Mouse (Mus musculus) right cerebral cortex, postnatal 4 days (tissue): ENCODE data around the gene Ubxn1.
"Not testable (repeated sequence)": the region's sequence is repeated elsewhere in the genome, so short reads cannot be mapped to it uniquely, and the experiment has no call there.

Experiments used
- DNase-seq: peaks from one replicate; pipeline ENCODE4 v3.0.0-alpha.2; 2022

Gene Ubxn1

DNA sequence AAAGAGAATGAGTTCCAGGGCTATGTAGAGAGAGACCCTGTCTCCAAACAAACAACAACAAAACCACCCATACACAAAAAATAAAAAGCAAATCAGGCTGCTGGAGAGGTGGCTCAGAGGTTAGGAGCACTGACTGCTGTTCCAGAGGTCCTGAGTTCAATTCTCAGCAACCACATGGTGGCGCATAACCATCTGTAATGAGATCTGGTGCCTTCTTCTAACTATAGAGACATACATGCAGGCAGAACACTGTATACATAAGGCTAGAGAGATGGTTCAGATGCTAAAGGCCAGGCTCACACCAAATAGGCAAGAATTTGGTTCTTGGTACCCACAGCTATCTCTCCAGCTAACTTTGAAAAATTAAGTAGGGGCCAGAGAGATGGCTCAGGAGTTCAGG lies 12.3 kb upstream of the Ubxn1 start:
- no peak for DNase-seq

DNA sequence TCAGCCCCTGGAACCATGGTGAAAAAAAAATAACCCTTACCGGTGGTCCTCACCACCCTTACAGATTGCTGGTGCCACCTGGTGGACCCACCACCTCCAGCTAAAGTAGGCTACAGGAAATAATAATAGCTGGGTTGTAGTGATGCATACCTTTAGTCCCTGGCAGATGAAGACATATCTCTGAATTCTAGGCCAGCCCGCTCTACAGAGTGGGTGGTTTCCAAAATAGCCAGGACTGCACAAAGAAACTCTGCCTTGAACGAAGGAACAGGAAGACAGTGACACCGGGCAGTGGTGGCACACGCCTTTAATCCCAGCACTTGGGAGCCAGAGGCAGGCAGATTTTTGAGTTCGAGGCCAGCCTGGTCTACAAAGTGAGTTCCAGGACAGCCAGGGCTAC lies 7.0 kb upstream of the Ubxn1 start:
- no peak for DNase-seq

DNA sequence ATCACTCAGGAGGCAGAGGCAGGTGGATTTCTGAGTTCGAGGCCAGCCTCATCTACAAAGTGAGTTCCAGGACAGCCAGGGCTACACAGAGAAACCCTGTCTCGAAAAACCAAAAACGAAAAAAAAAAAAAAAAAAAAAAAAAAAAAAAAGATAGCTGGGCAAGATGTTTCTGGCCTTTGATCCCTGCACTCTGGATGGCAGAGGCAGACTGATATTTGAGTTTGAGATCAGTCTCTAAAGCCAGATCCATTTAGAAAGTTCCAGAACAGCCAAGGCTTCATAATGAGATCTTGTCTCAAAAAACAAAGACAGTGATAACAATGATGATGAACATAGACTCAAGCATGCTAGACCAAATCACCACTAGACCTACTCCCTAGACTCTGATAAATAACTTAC lies 915 bp upstream of the Ubxn1 start:
- not testable (repeated sequence) for DNase-seq

DNA sequence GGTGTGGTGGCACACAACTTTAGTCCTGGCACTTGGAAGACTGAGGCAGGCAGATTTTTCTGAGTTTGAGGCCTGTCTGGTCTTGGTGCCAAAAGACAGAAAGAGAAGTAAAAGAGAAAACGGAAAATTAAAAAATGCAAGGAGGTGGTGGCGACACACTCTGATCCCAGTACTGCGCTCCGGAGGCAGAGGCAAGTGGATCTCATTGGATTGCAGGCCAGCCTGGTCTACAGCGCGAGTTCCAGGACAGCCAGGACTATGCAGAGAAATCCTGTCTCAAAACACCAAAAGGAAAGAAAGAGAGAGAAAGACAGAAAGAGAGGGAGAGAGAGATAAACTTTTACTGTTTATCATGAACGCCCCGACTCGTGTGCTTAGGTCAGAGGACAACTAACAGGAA lies 458 bp upstream of the Ubxn1 start:
- no peak for DNase-seq

DNA sequence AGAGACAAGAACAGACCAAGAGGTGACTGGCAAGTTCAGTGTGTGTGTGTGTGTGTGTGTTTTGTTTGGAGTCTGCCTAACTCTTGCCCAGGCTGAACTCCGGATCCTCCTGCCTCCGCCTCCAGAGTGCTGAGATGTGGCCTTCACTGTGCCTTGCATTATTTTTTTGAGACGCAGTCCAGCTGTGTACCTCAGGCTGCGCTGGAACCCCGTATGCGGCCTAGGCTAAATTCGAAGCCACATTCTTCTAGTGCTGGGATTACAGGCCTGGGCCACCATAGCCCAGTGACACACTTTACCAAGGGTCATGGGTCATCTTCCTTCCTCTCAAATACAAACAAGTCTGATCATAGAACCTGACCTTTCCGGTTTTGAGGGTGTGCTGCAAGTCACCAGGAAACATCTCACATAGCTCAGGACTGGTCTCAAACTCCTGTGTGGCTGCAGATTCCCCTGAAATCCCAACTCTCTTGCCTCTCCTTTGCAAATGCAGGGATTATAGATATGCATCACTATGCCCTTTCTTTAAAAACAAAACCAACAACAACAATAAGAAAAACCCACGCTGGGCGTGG lies 1.1 kb downstream of the Ubxn1 start:
- DNase-seq: no peak

DNA sequence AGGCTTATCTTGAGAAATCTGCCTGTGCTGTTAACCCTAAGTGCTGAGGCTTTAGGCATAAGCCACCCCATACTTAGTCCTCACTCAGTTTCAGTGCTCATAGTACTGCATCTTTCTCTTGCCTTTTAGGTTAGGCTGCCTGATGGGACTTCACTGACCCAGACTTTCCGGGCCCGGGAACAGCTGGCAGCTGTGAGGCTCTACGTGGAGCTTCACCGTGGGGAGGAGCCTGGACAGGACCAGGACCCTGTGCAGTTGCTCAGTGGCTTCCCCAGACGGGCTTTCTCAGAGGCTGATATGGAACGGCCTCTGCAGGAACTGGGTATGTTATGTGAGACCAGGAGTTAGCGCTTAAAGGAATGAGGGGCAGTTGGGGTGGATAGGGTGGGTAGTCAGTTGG lies 3.7 kb downstream of the Ubxn1 start:
- DNase-seq: no peak

DNA sequence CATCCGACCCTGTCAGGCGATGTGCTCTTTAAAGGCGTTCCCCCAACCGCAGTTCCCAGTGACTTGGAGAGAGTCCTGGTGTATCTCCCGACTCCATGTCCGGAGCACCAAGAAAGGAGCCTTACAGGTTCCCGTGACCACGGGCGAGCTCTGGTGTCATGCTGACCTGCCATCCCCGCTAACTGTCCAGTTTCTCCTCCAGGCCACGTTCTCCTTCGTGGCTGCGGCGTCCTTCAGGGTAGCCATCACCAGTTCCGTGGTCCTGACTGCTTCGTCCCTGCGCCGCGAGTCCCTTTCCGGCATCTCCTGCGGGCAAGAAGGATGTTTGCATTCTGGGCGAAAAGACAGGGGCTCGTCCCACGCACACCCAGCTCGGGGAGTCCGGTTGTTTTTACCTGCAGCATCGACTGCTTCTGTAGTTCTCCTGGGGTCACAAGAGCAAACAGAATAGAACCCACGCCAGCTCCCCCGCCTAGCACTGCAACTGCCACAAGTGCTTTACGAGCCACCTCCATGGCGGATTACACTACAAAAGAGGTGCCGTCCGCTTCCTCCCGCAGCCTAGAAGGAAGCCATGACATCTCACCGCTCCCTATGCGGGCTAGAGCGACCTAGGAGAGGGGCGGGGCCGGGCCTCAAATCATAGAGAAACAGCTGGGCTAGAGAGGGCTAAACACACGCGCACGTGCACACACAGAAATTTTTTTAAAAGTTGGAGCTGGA lies 9.2 kb downstream of the Ubxn1 start, which contains the start of gene Uqcc3:
Uqcc3 (minus strand) TSS at position 613 of the 723 bp plus-strand sequence.
- DNase-seq: peak; percentile 81

DNA sequence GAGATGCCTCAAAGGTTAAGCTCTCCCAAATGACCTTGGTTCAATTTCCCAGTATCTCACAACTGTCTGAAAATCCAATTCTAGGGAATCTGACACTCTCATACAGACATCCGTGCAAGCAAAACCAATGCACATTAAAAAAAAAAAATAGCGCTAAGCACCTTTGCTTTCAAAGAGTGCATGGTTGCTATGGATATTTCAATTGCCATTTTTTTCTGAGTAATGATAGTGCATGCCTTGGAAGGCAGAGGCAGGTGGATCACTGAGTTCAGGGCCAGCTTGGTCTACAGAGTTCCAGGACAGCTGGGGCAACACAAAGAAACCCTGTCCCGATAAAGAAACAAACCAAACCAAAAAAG lies 9.7 kb downstream of the Ubxn1 start:
- no peak for DNase-seq

DNA sequence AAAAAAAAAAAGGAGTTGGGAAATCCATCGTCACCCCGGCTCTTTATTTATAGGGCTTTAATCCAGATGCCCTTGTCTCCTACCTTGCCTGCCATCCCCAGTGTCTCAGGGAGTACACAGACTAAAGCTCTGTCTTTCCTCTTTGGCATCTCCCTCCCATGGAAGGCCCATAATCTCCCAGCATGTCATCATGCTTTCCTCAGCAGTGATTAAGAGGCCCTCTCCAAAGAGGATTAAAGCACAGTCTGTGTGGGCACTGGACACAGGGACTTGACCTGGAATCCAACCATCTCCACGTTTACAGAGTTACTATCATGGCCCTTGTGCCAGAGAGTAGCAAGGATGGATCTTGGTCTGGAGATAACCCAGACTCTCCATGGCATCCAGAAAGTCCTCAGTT lies 12.3 kb downstream of the Ubxn1 start, which contains the start of the genes Lbhd1 and Gm49403:
Lbhd1 (plus strand) TSS at position 117 of the 400 bp plus-strand sequence.
Gm49403 (plus strand) TSS at position 315 of the 400 bp plus-strand sequence.
- DNase-seq: no peak

DNA sequence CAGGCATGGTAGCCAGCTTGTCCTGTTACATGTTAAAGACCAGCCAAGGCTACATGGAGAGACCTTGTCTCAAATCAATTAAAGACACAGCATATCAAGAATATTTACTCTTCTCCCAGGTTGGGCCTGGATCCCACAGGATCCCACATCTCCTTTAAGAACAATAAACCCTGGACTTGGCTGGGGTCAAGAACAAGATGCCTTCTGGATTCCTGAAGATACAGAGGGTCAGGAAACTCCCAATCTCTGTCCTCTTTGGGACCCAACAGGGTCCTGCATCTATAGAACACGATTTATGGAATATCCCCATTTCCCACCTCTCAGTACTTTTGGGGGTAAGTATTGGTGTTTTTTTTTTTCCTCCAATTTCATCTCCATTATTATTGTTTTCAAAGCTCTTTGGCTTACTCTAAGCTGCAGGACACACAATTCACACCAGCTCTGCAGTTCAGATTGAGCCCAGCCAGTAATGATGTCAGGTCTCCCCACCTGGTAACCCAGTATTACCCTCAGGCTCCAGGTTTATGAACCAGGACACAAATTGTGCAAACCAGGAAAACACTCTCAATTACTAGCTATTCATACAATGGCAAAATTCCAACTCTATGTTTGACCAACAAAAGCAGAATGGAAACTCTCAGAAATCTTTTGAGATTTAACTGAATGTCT lies 15.8 kb downstream of the Ubxn1 start:
- DNase-seq: no peak

DNA sequence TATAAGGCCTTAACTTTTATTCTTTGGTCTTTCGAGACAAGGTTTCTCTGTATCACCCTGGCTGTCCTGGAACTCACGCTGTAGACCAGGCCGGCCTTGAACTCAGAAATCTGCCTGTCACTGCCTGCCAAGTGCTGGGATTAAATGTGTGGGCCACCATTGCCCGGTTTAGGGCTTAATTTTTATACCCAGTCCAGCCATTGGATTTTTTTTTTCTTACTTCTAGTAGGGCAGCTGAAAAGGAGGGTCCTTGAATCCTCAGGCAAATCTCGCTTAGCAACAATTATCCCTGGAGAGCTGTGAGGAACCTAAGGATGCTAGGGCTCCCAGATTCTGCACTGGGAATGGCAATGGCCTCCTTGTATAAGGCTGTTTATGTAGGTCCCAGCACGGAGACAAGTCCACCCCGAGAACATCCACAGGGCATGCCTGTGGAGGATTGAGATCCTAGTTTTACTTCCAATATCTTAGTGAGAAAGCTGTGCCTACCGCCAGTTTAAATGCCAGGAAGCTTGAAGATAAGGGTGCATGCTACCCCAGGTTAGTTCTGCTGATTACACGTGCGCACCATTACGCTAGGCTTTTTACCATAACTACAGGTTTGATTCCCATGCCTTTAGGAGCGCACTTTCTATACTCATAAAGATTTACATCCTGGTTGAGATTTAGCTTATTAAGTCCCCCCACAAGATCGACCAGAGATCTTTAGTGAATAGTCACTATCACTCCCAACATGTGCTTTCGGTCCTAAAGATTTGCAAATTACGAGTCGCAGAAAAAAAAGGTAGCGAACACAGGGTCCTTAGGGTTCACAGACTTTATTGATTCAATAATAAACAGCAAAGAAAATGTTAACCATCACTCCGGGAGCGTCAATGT lies 16.5 kb downstream of the Ubxn1 start:
- DNase-seq: no peak

DNA sequence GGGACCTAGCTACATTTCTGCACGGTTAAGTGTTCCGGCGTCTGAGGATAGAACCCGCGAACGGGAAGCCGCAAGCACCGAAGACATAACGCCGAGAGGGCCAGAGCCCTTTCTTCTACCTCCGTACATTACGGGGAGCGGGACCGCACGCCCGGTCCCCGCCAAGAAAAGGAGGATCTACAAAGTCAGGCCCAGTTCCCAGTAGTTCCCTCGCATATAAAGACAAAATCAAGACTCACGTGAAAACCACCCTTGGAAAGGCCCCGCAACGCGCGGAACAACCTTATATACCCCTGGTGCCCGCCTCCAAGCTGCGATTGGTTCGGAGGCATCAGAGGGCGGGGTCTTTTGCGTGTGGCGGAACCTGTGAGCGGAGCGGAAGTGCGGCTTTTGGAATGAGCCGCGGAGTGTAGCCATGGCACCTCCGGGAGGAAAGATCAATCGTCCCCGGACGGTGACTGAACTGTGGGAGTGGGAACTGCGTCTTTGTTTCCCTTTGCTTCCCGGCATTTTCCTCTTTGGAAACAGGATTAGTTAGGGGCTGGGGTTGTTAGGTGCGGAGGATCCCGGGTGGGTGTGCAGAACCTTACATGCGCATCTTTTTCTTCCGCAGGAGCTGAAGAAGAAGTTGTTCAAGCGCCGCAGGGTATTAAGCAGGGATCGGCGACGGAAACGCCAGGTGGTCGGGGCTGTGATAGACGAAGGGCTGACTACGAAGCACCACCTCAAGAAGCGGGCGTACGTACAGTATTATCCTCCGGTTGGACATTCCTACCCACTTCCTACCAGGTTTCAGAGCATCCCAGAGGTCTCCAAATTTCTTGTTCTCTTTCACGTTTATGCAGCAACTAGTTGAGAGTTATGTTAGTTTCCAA lies 17.5 kb downstream of the Ubxn1 start, which contains the start of the genes 1810009A15Rik and Gm49416:
1810009A15Rik (plus strand) TSS at position 343 of the 875 bp plus-strand sequence.
Gm49416 (plus strand) TSS at position 416 of the 875 bp plus-strand sequence.
- peak; percentile 93 for DNase-seq

DNA sequence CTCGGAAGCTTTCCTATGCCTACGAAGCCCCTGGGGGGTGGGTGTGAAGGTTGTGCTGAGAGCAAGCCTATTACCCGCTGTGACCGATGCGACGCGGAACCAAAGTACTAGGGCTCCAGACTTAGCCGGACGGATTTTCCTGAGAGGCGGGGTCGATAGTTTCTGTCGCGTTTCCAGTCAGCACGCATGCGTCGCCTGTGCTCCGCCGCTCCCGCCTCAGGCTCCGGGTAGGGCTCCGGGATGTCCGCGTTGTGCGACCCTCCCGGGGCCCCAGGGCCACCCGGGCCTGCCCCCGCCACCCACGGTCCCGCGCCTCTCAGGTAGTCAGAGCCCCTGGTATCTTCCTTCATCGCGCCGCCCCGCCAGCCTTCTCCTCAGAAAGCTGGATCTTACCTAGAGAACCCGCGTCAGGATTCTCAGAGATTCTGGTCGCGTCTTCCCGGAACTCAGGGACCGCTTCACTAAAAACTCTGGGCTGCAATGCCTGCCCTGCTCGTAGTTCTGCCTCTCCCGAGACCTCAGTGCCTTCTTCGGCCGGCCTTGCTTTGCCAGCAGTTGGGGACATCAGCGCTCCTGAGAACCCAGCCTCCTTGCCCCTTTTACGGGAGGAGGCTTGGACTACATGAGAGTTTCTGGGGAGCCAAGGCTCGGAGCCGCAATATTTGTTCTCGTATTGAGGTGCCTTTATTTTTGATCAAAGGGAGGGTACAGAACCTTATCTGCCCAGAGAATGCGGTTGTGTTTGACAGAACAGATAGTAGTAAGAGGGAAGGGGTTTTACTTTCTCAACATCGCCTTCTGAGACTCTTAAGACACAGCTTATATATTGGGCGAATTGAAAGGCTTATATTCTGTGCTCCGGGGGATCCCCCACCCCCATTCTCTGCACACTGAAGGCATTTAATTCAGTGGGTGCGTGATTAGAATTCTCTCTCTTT lies 21.8 kb downstream of the Ubxn1 start, which contains the start of gene Ints5:
Ints5 (plus strand) TSS at position 177 of the 938 bp plus-strand sequence.
- peak; percentile 82 for DNase-seq

DNA sequence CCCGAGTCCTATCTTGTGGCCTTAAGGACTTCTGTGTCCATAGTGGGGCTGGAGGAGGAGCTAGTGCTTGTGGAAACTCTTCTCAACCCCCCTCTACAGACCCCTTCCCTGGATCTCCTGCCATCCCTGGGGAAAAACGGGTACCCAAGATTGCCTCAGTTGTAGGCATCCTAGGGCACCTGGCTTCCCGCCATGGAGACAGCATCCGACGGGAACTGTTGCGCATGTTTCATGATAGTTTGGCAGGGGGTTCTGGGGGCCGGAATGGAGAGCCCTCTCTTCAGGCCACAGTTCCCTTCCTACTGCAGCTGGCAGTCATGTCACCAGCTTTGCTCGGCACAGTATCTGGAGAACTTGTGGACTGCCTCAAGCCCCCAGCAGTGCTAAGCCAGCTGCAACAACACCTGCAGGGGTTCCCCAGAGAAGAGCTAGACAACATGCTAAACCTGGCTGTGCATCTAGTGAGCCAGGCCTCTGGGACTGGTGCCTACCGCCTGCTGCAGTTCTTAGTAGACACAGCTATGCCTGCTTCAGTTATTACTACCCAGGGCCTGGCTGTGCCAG lies 24.2 kb downstream of the Ubxn1 start:
- no peak for DNase-seq

DNA sequence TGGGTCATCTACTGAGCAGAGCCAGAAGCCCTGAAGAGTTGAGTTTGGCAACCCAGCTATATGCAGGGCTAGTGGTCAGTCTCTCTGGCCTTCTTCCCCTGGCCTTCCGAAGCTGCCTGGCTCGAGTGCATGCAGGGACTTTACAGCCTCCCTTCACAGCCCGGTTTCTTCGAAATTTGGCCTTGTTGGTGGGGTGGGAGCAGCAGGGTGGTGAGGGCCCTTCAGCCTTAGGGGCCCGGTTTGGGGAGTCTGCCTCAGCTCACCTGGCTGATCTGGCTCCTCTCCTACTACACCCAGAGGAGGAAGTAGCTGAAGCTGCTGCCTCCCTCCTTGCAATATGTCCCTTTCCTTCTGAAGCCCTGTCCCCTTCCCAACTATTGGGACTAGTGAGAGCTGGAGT lies 24.9 kb downstream of the Ubxn1 start:
- not testable (repeated sequence) for DNase-seq

DNA sequence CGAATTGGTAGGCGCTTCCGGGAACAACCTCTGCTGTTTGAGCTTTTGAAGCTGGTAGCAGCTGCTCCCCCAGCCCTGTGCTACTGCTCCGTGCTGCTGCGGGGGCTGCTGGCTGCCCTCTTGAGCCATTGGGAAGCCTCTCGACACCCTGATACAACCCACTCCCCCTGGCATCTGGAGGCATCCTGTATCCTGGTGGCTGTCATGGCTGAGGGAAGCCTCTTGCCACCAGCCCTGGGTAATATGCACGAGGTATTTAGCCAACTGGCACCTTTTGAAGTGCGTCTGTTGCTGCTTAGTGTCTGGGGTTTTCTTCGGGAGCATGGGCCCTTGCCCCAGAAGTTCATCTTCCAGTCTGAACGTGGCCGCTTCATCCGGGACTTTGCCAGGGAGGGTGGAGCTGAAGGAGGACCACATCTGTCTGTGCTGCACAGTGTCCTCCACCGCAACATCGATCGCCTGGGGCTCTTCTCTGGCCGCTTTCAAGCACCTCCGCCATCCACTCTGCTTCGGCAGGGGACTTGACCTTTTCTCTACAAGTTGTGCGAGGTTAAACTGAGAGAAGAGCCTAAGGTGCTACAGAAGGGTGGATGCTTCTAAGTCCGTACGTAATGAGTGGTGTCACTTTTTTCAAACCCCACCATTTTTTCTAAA lies 26.0 kb downstream of the Ubxn1 start:
- peak; percentile 44 for DNase-seq

DNA sequence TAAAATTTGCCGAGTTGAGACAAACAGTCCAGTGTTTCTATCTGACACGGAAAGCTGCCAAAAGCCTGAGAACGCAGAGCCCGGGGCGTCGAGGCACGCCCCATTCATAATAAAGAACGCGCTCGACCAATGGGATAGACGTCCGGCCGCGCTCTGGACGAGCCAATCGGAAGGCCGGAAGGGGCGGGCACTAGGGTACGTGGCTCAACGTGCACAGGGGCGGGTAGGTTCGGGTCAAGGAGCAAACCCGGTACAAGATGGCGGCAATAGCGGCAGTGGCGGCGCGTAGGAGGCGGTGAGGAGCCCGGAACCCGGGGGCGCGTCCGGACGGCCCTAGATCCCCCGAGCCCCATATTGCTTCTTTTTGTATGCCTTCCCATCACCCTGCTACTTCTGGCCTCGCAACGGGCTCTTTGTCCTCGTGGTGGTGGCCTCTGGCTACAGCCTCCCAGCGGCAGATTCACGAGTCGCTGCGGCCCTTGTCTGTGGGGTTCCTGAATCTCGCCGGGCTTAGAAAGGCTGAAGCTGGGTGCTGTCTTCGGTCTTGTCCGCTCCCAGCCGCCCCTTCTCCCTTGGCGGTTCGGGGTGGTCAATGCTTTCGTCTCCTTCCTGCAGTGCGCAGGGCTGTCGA lies 26.7 kb downstream of the Ubxn1 start, which contains the start of gene Ganab:
Ganab (plus strand) TSS at position 207 of the 631 bp plus-strand sequence.
- DNase-seq: peak; percentile 92

DNA sequence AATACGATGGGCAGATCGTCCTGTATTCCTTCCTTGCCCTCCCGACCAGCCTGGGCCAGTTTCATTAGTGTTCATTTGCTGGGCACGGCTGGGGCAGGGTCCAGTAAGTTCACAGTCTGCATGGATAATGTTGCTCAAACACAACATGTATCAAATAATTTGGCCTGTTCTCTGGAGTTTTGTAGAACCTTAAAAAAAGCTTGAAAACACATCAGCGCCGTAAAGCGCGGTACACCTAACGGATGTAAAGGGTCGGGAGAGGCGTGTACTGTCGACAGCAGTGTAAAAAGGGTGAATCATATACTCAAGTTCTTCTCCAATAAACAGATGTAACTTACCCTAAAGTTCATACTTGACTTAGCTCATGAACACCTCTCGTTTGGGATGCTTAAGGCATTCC lies 27.3 kb downstream of the Ubxn1 start:
- no peak for DNase-seq

DNA sequence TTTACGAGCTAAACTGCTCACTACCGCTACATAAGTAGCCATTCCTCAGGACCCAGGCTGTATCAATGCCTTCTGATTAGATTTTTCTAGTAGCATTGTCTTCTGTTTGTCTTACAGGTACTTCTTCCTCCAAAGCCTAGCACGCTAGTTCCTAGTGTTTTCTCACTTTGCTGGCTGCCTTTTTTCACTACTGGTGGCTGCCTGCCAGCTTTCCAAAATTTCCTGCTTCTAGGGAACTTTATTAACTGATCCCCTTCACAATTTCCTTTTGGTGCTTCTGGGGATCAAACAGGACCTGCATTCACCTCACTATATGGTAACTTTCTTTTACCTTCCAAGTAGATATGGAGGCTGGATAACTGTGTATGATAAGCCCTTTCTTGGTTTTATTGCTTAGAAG lies 27.8 kb downstream of the Ubxn1 start:
- no peak for DNase-seq
